Mouse (Mus musculus) hindbrain, embryonic 10.5 days (tissue): ENCODE results near the gene Map3k5. TPM values are rescaled to one million over a fixed set of nuclear protein-coding genes. Genes with fewer than 3 reads are reported as not detected.
"Not testable (repeated sequence)": the region's sequence is repeated elsewhere in the genome, so short reads cannot be mapped to it uniquely, and the experiment has no call there.

Experiments
- DNase-seq: peaks from one replicate; pipeline ENCODE4 v3.0.0-alpha.2; 2017; ENCODE audit warnings: low spot score
- H3K27ac ChIP-seq: fragments of 300-500 bp; sonication (generic); 2 replicates; pipeline ENCODE4 v1.5.1; 2016; ENCODE audit warnings: mild to moderate bottlenecking, moderate library complexity
- H3K27me3 ChIP-seq: fragments of 300-500 bp; sonication (generic); 2 replicates; pipeline ENCODE4 v1.6.1; 2016; ENCODE audit warnings: mild to moderate bottlenecking; ENCODE audit not compliant: poor library complexity, insufficient read depth, severe bottlenecking
- H3K36me3 ChIP-seq: fragments of 300-500 bp; sonication (generic); 2 replicates; pipeline ENCODE4 v1.6.1; 2016; ENCODE audit warnings: mild to moderate bottlenecking, moderate library complexity
- H3K4me1 ChIP-seq: fragments of 300-500 bp; sonication (generic); replicated peaks from 2 replicates; pipeline ENCODE4 v1.6.1; 2016; ENCODE audit warnings: mild to moderate bottlenecking
- H3K4me3 ChIP-seq: fragments of 300-500 bp; sonication (generic); 2 replicates; pipeline ENCODE4 v1.5.1; 2016; ENCODE audit warnings: mild to moderate bottlenecking, moderate library complexity
- H3K9me3 ChIP-seq: fragments of 300-500 bp; sonication (generic); 2 replicates; pipeline ENCODE4 v1.6.1; 2016; ENCODE audit warnings: mild to moderate bottlenecking, moderate library complexity
- WGBS: fragments of 180-500 bp; shearing (Covaris S2); methylation state at CpG from one replicate; pipeline ENCODE4 v1.1.7; 2016; 5-methylcytosine and 5-hydroxymethylcytosine counted together
- polyA plus RNA-seq: library from polyadenylated mRNA; unstranded; fragments of >200 nt; fragmentation: Nextera tagmentation; extraction: Ambion mirVana; gene quantifications from 2 replicates; pipeline ENCODE4 v1.2.1, GENCODE M21; 2016

Map3k5 gene
- polyA plus RNA-seq, 1 experiment from 2014 or later, result 0.55 TPM

GRCm38 (mm10) chr10:19954572-19954971 lies 20.3 kb downstream of the Map3k5 start:
- Histone ChIP-seq H3K27ac (no peak overlapping the region), H3K9me3 (no peaks in the 10 kb centered on the region), H3K4me3 (no peak overlapping the region), H3K36me3 (no peaks in the 10 kb centered on the region), H3K27me3 (no peaks in the 10 kb centered on the region), H3K4me1 (no peaks in the 10 kb centered on the region; the same call in 1 of the 2 replicates)
- no peak for DNase-seq
- WGBS, result 92% methylated on average over 3 of the region's 3 CpGs

GRCm38 (mm10) chr10:19955817-19956216 lies 21.5 kb downstream of the Map3k5 start:
- WGBS, result 91% methylated on average over 6 of the region's 6 CpGs
- no peak for DNase-seq
- H3K4me3 ChIP-seq, result no peak overlapping the region
- no peaks in the 10 kb centered on the region for H3K27me3 ChIP-seq
- H3K36me3 ChIP-seq, result no peaks in the 10 kb centered on the region
- H3K27ac ChIP-seq, result no peak overlapping the region
- H3K4me1 ChIP-seq, result no peaks in the 10 kb centered on the region; the same call in 1 of the 2 replicates
- H3K9me3 ChIP-seq, result no peaks in the 10 kb centered on the region

GRCm38 (mm10) chr10:19956745-19957144 lies 22.5 kb downstream of the Map3k5 start:
- Histone ChIP-seq H3K4me1 (no peaks in the 10 kb centered on the region; the same call in 1 of the 2 replicates), H3K36me3 (no peaks in the 10 kb centered on the region), H3K9me3 (no peaks in the 10 kb centered on the region), H3K4me3 (no peak overlapping the region), H3K27ac (no peak overlapping the region), H3K27me3 (no peaks in the 10 kb centered on the region)
- 80% methylated on average over 6 of the region's 6 CpGs for WGBS
- no peak for DNase-seq

GRCm38 (mm10) chr10:19960831-19961380 lies 26.6 kb downstream of the Map3k5 start:
- no peak for DNase-seq
- no peaks in the 10 kb centered on the region for H3K27me3 ChIP-seq
- WGBS, result 84% methylated on average over 6 of the region's 6 CpGs
- H3K9me3 ChIP-seq, result no peaks in the 10 kb centered on the region
- H3K4me3 ChIP-seq, result no peak overlapping the region
- no peak overlapping the region for H3K27ac ChIP-seq
- no peaks in the 10 kb centered on the region; the same call in 1 of the 2 replicates for H3K4me1 ChIP-seq
- no peaks in the 10 kb centered on the region for H3K36me3 ChIP-seq

- no peaks in the 10 kb centered on the region for H3K9me3 ChIP-seq
- H3K4me1 ChIP-seq, result no peaks in the 10 kb centered on the region
- H3K27ac ChIP-seq, result no peak overlapping the region
- H3K27me3 ChIP-seq, result no peaks in the 10 kb centered on the region
- DNase-seq, result no peak
- 87% methylated on average over 4 of the region's 4 CpGs for WGBS
- H3K4me3 ChIP-seq, result no peak overlapping the region
- H3K36me3 ChIP-seq, result no peaks in the 10 kb centered on the region
These were observed 28.5 kb downstream of the Map3k5 start for GRCm38 (mm10) chr10:19962746-19963145.

- no peak for DNase-seq
- Histone ChIP-seq H3K36me3 (no peaks in the 10 kb centered on the region), H3K27ac (no peak overlapping the region), H3K4me3 (no peak overlapping the region), H3K4me1 (no peaks in the 10 kb centered on the region), H3K9me3 (no peaks in the 10 kb centered on the region), H3K27me3 (no peaks in the 10 kb centered on the region)
- 75% methylated on average over 1 of the region's 1 CpGs for WGBS
These were observed 28.9 kb downstream of the Map3k5 start for GRCm38 (mm10) chr10:19963206-19963605.

- H3K4me3 ChIP-seq, result no peak overlapping the region
- no peaks in the 10 kb centered on the region for H3K9me3 ChIP-seq
- 86% methylated on average over 4 of the region's 4 CpGs for WGBS
- no peak for DNase-seq
- H3K36me3 ChIP-seq, result no peaks in the 10 kb centered on the region
- no peak overlapping the region for H3K27ac ChIP-seq
- H3K27me3 ChIP-seq, result no peaks in the 10 kb centered on the region
- no peaks in the 10 kb centered on the region for H3K4me1 ChIP-seq
These were observed 29.8 kb downstream of the Map3k5 start for GRCm38 (mm10) chr10:19964105-19964504.

- H3K4me1 ChIP-seq, result no peaks in the 10 kb centered on the region
- no peak for DNase-seq
- H3K36me3 ChIP-seq, result no peaks in the 10 kb centered on the region
- no peak overlapping the region for H3K27ac ChIP-seq
- no peaks in the 10 kb centered on the region for H3K9me3 ChIP-seq
- H3K4me3 ChIP-seq, result no peak overlapping the region
- 88% methylated on average over 6 of the region's 6 CpGs for WGBS
- no peaks in the 10 kb centered on the region for H3K27me3 ChIP-seq
These were observed 32.3 kb downstream of the Map3k5 start for GRCm38 (mm10) chr10:19966597-19966996.

- Histone ChIP-seq H3K4me3 (no peak overlapping the region), H3K4me1 (no peaks in the 10 kb centered on the region), H3K27me3 (no peaks in the 10 kb centered on the region), H3K36me3 (no peaks in the 10 kb centered on the region), H3K27ac (no peak overlapping the region), H3K9me3 (no peaks in the 10 kb centered on the region)
- WGBS, result 86% methylated on average over 8 of the region's 8 CpGs
- DNase-seq, result no peak
These were observed 34.2 kb downstream of the Map3k5 start for GRCm38 (mm10) chr10:19968445-19968844.

- H3K36me3 ChIP-seq, result no peaks in the 10 kb centered on the region
- H3K27ac ChIP-seq, result 0 out of 2 replicates have a peak overlapping the region, but pooled peaks have one; percentile 4
- H3K27me3 ChIP-seq, result no peaks in the 10 kb centered on the region
- no peaks in the 10 kb centered on the region for H3K4me1 ChIP-seq
- DNase-seq, result no peak
- no peaks in the 10 kb centered on the region for H3K9me3 ChIP-seq
- WGBS, result 89% methylated on average over 14 of the region's 14 CpGs
- no peak overlapping the region for H3K4me3 ChIP-seq
These were observed 35.7 kb downstream of the Map3k5 start for GRCm38 (mm10) chr10:19969831-19970460.

GRCm38 (mm10) chr10:19971491-19971890 lies 37.2 kb downstream of the Map3k5 start:
- H3K9me3 ChIP-seq, H3K27ac ChIP-seq, H3K4me3 ChIP-seq, DNase-seq, H3K27me3 ChIP-seq, H3K36me3 ChIP-seq, H3K4me1 ChIP-seq: not testable (repeated sequence)
- WGBS, result 82% methylated on average over 6 of the region's 7 CpGs

GRCm38 (mm10) chr10:19973321-19974108 lies 39.2 kb downstream of the Map3k5 start:
- H3K9me3 ChIP-seq, result no peaks in the 10 kb centered on the region
- H3K4me1 ChIP-seq, result no peaks in the 10 kb centered on the region
- H3K36me3 ChIP-seq, result no peaks in the 10 kb centered on the region
- WGBS, result 92% methylated on average over 12 of the region's 12 CpGs
- H3K27me3 ChIP-seq, result no peaks in the 10 kb centered on the region
- DNase-seq, result no peak
- no peak overlapping the region for H3K27ac ChIP-seq
- H3K4me3 ChIP-seq, result no peak overlapping the region

- H3K4me3 ChIP-seq, result no peak overlapping the region
- no peak for DNase-seq
- H3K27ac ChIP-seq, result no peak overlapping the region
- WGBS, result 78% methylated on average over 3 of the region's 3 CpGs
- no peaks in the 10 kb centered on the region for H3K4me1 ChIP-seq
- H3K27me3 ChIP-seq, result no peaks in the 10 kb centered on the region
- H3K36me3 ChIP-seq, result no peaks in the 10 kb centered on the region
- no peaks in the 10 kb centered on the region for H3K9me3 ChIP-seq
These were observed 43.3 kb downstream of the Map3k5 start for GRCm38 (mm10) chr10:19977557-19977956.
